Mouse (Mus musculus) c-Kit-positive CD71-positive TER-119-positive erythroid progenitor cells, embryonic 14.5 days (primary cell): Measurements from ENCODE around the gene Ndufb8.

Experiments
- DNase-seq: peaks from one replicate; pipeline ENCODE4 v3.0.0-alpha.2; 2013; ENCODE audit warnings: low spot score

Gene Ndufb8

DNA sequence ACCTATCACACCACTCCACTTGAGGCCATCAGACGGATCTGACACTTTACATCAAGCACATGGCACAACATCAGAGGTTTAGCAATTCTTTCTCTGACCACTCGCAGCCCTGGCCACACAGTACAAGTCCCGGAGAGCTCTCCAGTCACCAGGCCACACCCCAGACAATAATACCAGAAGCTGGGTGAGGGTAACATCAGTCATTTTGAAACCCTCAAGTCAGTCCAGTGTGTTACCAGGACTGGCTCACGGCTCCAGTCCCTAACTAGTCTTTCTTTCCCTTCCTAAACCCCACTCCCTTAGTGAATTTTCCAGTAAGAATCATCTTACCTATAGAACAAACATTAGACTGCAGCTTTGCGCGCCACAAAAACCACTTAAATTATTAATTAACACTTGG is 25.2 kb downstream of the Ndufb8 start:
- no peak for DNase-seq

GRCm38 (mm10) chr19:44525551-44526205 is 29.6 kb downstream of the Ndufb8 start:
- DNase-seq, result no peak

DNA sequence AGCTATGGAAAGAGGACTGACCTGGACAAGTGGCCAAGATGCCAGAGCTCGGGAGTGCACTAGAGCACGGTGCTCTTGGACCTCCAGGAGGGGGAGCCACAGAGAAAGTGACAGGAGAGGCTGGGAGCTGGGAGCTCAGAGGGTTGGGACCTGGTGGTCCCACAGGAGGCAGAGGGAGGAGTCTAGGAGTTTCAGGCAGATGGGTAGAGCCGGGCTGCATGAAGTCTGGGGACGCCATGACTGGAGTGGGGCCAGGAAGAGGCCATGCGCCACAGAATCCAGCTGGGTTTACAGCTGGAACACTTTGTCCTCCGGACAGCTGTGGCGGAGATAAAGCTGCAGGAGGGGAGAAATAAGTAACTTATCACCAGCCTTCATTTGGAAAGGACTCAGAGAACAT is 36.1 kb downstream of the Ndufb8 start:
- DNase-seq, result no peak

GRCm38 (mm10) chr19:44517996-44518768 is 37.1 kb downstream of the Ndufb8 start:
- DNase-seq, result no peak

DNA sequence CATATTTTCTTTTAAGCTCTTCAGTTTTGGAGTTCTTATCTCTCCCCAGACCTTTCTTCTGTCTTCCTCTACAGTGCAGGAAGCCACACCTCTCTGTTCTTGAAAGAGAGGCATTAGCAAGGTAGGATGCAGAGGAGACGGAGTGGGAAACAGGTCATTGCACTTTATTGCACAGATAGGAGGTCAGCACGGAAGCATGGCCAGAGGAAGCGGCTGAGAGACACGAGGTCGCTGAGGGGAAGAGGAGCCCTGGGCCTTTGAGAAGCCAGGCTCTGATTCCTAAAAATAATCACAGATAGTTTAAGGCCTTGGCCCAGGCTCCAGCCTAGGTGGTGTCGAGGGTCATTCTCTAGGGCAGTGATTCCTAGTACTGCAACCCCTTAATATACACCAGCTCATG is 39.5 kb downstream of the Ndufb8 start:
- no peak for DNase-seq

DNA sequence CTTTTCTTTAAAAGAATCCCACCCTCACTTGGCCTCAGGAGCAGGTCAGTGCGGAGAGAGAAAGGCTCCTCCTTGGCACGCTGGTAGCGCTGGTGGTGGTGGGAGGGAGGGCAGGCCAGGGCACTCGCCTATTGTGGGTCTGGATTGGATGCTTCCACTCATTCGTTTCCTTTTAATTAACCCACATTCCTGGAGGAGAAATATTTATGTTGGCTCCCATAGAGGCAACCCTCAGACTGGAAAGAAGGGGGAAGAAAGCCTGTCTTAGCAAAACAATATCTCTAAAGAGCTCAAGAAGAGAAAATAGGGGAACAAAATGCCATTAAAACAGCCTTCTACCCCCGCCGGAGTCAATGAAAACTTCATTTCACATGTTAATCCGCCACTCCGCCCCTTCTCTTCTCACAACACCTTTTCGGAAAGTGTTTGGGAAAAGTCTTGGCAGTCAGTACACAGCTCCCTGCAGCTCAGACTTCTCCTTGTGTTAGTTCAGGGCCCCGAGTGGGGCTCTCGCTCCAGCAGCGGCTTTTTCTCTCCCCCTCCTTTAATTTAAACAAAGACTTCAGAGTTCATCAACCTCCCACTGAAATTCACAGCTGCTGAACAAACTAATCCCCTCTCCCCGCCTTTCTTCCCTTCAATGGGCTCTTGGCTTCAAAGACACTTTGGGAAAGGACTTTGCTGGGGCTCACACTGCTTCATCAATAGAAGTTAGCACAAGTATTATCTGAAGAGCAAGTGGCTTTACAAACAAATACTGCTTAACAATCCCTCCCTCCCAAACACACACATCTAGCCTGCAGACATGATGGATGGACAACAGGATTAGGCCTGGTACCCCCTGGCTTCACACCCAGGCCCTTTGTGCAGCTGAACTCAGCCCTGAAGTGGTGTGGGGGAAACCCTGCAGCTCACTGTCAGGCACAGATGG is 40.5 kb downstream of the Ndufb8 start:
- DNase-seq, result no peak

- no peak for DNase-seq
These were observed 41.2 kb downstream of the Ndufb8 start for GRCm38 (mm10) chr19:44513921-44514482.

GRCm38 (mm10) chr19:44513054-44513833 is 42.0 kb downstream of the Ndufb8 start:
- DNase-seq, result no peak

GRCm38 (mm10) chr19:44512601-44513000 is 42.6 kb downstream of the Ndufb8 start:
- no peak for DNase-seq

- DNase-seq, result no peak
These were observed 43.6 kb downstream of the Ndufb8 start for GRCm38 (mm10) chr19:44511451-44512231.

DNA sequence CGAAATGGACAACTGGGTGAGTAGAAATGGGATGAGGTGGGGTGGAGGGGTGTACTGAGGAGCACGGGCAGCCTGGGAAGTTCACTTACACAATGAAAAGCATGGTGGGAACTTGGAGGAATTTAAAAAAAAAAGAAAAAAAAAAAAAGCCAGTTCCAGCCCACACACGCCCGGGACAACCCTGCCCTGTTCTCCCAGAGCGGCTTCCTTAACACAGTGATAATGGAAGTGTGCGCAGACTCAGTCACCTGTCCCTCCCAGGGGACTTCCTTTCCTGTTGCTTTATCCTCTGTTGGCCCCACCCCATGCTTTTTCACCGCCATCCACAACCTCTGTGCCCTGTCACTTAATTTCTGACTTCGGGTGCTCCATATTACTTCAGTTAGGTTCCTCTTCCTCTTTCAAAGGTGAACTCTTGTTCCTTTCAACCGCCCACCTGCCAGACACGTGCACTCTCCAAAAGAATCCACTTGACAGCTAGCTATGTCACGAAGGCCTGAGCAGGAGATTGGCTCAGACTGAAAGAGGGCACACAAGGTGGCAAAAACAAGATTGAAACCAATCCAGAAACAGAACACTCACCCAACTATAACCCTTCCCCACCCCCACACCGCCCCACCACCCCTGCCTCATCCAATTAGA is 44.6 kb downstream of the Ndufb8 start:
- no peak for DNase-seq

DNA sequence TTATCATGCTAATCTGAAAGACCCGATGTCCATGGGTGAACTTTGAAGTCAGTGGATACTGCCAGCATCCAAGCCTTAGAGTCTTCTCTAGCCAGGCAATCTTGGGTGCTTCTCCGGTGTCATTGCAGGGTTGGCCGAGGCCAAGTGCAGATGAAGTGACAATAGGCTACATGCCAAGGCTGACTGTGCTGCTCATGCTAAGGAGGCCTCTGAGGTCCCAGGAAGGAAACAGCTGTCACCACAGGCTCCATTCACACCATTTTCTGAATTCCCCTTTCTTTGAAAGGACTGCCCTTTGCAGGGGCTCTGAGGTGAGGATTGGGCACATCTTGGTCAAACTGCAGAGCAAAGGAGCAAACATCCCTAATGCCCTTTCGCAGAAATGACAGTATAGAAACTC is 52.5 kb downstream of the Ndufb8 start:
- DNase-seq, result no peak

DNA sequence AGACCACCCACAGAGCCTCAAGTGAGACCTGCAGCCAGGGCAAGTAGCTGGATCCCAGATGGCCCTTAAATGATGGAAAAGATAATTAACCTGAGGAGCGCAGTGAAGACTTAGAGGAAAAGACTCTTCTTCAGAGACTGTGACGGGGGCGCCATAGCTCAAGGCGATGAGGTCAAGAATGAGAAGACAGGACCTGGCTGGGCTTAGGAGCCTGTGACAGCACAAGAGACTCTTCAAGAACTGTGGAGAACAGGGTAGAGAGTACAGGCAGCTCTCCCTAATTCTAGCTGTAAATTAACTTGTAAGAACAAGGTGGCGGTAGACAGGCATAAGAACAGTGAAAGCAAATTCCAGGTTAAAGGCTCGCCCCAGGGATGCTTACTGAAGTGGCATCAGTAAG is 53.3 kb downstream of the Ndufb8 start:
- no peak for DNase-seq

- no peak for DNase-seq
These were observed 55.0 kb downstream of the Ndufb8 start for GRCm38 (mm10) chr19:44500240-44500639.

DNA sequence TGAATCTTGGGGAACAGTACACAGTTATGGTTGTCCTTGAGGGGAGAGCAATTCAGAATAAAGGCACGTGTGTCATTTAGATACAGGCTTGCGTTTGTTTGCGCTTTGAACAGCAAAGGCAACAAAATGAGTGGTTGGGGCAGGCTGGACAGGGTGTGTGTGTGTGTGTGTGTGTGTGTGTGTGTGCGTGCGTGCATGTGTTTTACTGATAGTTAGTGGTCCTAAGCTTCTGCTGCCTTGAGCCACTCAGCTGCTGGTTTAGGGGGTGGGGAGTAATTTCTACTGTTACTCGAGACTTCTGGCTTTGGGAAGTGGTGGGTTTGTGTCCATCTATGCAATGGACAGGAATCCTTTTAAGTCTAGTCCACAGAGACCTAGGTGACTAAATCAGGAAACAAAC is 56.3 kb downstream of the Ndufb8 start:
- no peak for DNase-seq
